Mouse (Mus musculus) spleen, postnatal 36 days (tissue): ENCODE results near the gene Gm9495.
A peak's percentile ranks its signal among the peaks of the same experiment; 100 is the strongest.
"Not testable (repeated sequence)": the region's sequence is repeated elsewhere in the genome, so short reads cannot be mapped to it uniquely, and the experiment has no call there.

Experiments
- DNase-seq, 2 experiments: peaks; one replicate each; pipeline ENCODE4 v3.0.0; 2022; ENCODE audit warnings: low spot score in 2 of 2, mixed read lengths in 1 of 2

The Gm9495 gene

DNA sequence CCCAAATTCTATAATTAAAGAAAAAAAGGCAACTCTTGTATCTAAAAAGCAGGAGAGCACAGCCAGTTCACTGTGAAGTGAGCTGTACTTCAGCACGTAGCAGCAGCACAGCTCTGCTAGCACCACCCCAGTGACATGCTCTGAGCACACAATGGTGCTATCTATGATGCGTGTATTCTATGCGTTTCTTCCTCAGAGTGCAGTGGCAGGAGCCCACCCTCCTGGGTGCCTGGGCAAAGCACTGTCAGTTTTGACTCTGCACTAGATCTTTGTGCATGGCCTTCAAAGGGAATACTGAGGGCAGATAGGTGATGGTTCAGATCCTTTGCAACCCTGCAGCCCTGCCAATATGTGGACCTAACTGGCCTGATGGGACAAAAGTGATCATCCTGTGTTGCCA is at the start of gene Gm9495:
TSS of gene Gm9495 (minus strand) at position 101 of the 400 bp plus-strand sequence.
- not testable (repeated sequence) for DNase-seq

DNA sequence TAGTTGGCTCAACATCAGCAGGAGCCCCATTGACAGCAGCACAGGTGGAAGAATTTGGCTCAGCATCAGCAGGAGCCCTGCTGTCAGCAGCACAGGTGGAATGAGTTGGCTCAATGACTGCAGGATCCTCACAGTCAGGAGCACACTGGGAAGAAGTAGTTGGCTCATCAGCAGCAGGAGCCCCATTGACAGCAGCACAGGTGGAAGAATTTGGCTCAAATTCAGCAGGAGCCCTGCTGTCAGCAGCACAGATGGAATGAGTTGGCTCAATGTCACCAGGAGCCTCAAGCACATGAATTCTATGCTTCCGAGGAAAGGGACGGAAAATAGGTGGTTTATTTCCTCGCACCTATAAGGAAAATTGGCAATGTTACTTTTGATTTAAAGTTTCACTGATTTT is 21.6 kb upstream of the Gm9495 start:
- not testable (repeated sequence) for DNase-seq

DNA sequence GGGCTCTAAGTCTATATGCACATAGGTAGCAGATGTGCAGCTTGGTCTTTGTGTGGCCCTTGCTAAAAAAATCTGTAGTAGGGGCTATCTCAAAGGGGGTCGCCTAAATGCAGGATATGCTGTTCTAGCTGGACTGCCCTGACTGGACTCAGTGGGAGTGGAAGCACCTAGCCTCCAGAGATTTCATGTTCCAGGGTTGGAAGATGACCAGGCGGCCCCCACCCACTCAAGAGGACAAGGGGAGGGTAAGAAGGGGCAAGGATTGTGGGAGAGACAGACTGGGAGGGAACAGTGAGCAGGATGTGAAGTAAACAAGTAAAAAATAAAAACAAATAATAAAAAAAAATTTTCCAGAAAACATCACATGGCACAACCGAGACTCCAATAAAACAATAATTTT is 33.3 kb downstream of the Gm9495 start:
- DNase-seq = not testable (repeated sequence)

DNA sequence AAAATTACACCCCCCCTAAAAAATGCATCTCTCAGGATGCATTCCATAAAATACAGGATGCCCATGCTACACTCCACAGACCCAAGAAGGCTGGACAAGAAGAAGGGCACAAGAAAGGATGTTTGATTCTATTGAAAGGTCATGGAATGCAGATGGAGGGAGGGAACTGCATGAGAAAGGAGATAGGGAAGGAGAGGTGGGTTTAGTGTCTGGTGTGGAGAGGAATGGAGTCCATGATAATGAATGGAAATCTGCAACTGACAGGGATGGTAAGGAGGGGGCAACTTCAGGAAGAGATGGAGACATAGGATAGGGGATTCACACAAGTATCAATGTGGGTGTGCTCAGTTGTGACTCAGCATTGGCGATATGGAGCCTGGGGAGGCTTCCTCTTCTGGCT is 39.0 kb downstream of the Gm9495 start:
- no peak for DNase-seq

DNA sequence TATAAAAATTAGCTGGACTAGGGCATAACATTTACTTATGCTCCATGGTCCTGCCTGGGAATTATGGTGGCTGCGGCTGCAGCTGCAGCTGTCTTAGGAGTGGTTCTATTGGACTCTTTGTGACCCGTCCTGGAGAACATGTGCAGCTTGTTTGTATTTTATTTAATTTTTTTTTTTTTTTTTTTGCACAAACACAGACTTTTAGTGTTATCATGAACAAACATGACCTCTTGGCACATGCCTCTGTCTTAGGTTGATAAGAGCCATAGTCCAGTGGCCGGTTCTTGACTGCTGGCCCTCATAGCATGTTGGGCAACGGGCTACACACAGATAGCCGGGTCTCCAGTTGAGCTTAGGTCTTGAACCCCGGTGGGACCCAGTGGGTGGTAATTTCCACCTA is 48.6 kb downstream of the Gm9495 start:
- DNase-seq = no peak

GRCm38 (mm10) chr8:69399956-69400443 is 53.4 kb downstream of the Gm9495 start:
- DNase-seq = no peak

- DNase-seq = peak; percentile 38 to 46
Observed at GRCm38 (mm10) chr8:69399181-69399955, 54.0 kb downstream of the Gm9495 start.

DNA sequence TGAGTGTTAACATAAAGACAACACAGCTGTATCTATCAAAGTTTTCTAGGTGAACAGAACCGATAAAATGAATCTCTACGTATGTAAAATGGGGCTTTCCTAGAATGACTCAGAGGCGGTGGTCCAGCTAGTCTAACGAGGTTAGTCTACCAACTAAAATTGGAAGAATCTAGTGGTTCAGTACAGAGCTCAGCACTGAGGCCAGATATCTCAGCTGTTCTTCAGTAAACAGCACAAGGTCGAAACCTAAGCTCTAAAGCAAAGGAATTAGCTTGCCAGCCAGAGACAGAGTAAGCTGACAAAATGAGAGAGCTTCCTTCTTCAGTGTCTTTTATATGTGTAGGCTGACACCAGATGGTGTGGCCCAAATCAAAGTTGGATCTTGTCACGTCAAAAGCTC is 57.2 kb downstream of the Gm9495 start:
- DNase-seq = no peak

DNA sequence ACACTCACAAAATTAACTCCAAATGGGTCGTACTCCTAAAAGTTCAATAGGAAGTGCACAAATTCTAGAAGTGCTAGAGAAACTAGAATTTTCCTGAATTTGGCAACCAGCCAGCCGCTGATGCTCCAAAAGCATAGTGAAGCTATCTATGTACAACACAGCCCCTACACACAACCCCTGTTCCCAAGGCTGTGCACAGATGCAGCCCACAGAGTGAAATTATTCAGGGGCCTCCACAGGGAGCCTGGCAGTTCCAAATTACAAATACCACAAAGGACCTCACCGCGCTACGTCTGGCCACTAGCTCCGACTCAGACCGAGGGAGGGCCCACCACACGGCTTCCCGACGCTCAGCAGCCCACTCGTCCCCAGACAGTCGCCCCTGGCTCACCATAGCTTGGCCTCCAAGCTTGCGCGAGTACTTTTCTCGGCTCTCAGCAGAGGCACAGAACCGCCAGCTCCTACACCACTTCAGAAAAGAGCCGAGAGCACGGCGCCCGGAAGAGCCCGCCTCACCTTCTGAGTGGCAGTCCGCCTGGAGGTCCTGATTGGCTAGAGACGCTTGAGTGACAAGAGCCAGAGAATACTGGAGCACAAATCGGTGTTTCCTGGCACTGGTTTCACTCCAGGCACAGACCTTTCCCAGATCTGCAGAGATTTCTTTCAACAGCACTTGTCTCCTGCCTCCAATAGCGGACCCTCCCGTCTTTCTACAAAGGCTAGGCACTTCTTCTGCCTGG is 58.1 kb downstream of the Gm9495 start:
- DNase-seq = peak; percentile 85

DNA sequence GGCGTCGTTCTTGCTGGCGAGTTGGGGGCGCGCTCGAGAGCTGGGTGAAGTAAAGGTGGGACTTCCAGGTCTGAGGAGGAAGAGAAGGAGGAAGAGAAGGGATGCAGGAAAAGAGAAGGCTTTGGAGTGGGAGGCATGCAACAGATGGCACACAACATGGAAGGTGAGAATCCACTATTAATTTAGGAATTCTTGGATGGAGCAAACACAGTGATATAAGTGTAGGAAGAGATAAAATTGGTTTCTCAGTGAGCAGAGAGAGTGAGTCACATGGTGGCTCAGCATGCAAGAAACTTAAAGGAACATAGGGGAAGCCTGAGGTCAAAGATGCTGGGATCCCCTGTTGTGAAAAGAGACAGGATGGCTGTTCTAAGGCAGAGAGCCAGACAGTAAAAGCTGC is 69.0 kb downstream of the Gm9495 start:
- no peak for DNase-seq
